Mouse (Mus musculus): Measurements from ENCODE around the gene Ubn2.
"Not testable (repeated sequence)": the region's sequence is repeated elsewhere in the genome, so short reads cannot be mapped to it uniquely, and the experiment has no call there.

Gene Ubn2

GRCm38 (mm10) chr6:38433261-38434033 is at the start of gene Ubn2:
Gene Ubn2 (plus strand): TSS chr6:38433950.
- peak; percentile 99 for DNase-seq (ENCODE audit: low read depth, low spot score)

- peak; percentile 74 for DNase-seq (ENCODE audit: low read depth, low spot score)
Observed at GRCm38 (mm10) chr6:38389671-38390070, 44.1 kb upstream of the Ubn2 start.

- peak; percentile 12 for DNase-seq (ENCODE audit: low read depth, low spot score)
Observed at GRCm38 (mm10) chr6:38432457-38432856, 1.3 kb upstream of the Ubn2 start.

- peak; percentile 79 for DNase-seq (ENCODE audit: low read depth, low spot score)
Observed at GRCm38 (mm10) chr6:38434055-38435023, 589 bp downstream of the Ubn2 start.

GRCm38 (mm10) chr6:38443842-38444241 is 10.1 kb downstream of the Ubn2 start:
- no peak for DNase-seq (ENCODE audit: low read depth, low spot score)

- DNase-seq (ENCODE audit: low read depth, low spot score): no peak
Observed at GRCm38 (mm10) chr6:38448295-38448694, 14.5 kb downstream of the Ubn2 start.

GRCm38 (mm10) chr6:38453049-38453448 is 19.3 kb downstream of the Ubn2 start:
- no peak for DNase-seq (ENCODE audit: low read depth, low spot score)

GRCm38 (mm10) chr6:38456425-38456824 is 22.7 kb downstream of the Ubn2 start:
- DNase-seq (ENCODE audit: low read depth, low spot score): not testable (repeated sequence)

GRCm38 (mm10) chr6:38458075-38458474 is 24.3 kb downstream of the Ubn2 start:
- no peak for DNase-seq (ENCODE audit: low read depth, low spot score)

- peak; percentile 14 for DNase-seq (ENCODE audit: low read depth, low spot score)
Observed at GRCm38 (mm10) chr6:38469591-38469990, 35.8 kb downstream of the Ubn2 start.

- DNase-seq (ENCODE audit: low read depth, low spot score): peak; percentile 4
Observed at GRCm38 (mm10) chr6:38481694-38482371, 48.1 kb downstream of the Ubn2 start.

GRCm38 (mm10) chr6:38492550-38492949 is 58.8 kb downstream of the Ubn2 start:
- peak; percentile 72 for DNase-seq (ENCODE audit: low read depth, low spot score)

- no peak for DNase-seq (ENCODE audit: low read depth, low spot score)
Observed at GRCm38 (mm10) chr6:38495641-38496040, 61.9 kb downstream of the Ubn2 start.

GRCm38 (mm10) chr6:38512096-38512495 is 78.3 kb downstream of the Ubn2 start:
- DNase-seq (ENCODE audit: low read depth, low spot score): no peak

- no peak for DNase-seq (ENCODE audit: low read depth, low spot score)
Observed at GRCm38 (mm10) chr6:38512830-38513229, 79.1 kb downstream of the Ubn2 start.

- no peak for DNase-seq (ENCODE audit: low read depth, low spot score)
Observed at GRCm38 (mm10) chr6:38515201-38515600, 81.5 kb downstream of the Ubn2 start.

- peak; percentile 61 for DNase-seq (ENCODE audit: low read depth, low spot score)
Observed at GRCm38 (mm10) chr6:38523851-38524250, 90.1 kb downstream of the Ubn2 start.

GRCm38 (mm10) chr6:38531211-38531820 is 97.6 kb downstream of the Ubn2 start:
- peak; percentile 71 for DNase-seq (ENCODE audit: low read depth, low spot score)

- DNase-seq (ENCODE audit: low read depth, low spot score): no peak
Observed at GRCm38 (mm10) chr6:38532500-38533420, 99.0 kb downstream of the Ubn2 start.

Data from R1 (cell line).